Mouse (Mus musculus) midbrain, embryonic 14.5 days (tissue): ENCODE data around the gene Rsrc2. TPM values are rescaled to one million over a fixed set of nuclear protein-coding genes. Genes with fewer than 3 reads are reported as not detected.
"Not testable (repeated sequence)": the region's sequence is repeated elsewhere in the genome, so short reads cannot be mapped to it uniquely, and the experiment has no call there.

Experiments
- ATAC-seq: fragments of 200-750 bp; cut with Nextera tagmentation; 2 replicates; pipeline ENCODE4 v1.8.0; 2017; ENCODE audit warnings: moderate number of reproducible peaks, moderate library complexity; ENCODE audit not compliant: low FRiP score, low TSS enrichment
- DNase-seq: peaks from one replicate; pipeline ENCODE4 v3.0.0-alpha.2; 2015
- H3K27ac ChIP-seq: fragments of 300-500 bp; sonication (generic); replicated peaks from 2 replicates; pipeline ENCODE4 v1.5.1; 2014; ENCODE audit warnings: mild to moderate bottlenecking, low read depth, low read length, moderate library complexity
- H3K27me3 ChIP-seq: fragments of 300-500 bp; sonication (generic); 2 replicates; pipeline ENCODE4 v1.6.1; 2014; ENCODE audit warnings: low read length, control low read depth, mixed read lengths; ENCODE audit not compliant: control insufficient read depth, insufficient read depth
- H3K36me3 ChIP-seq: fragments of 300-500 bp; sonication (generic); 2 replicates; pipeline ENCODE4 v1.6.1; 2014; ENCODE audit warnings: low read length, control low read depth; ENCODE audit not compliant: control insufficient read depth, insufficient read depth
- H3K4me1 ChIP-seq: fragments of 300-500 bp; sonication (generic); 2 replicates; pipeline ENCODE4 v1.6.1; 2014; ENCODE audit warnings: mild to moderate bottlenecking, antibody characterized with exemption, low read length, control low read depth; ENCODE audit not compliant: control insufficient read depth, insufficient read depth
- H3K4me2 ChIP-seq: fragments of 300-500 bp; sonication (generic); 2 replicates; pipeline ENCODE4 v1.6.1; 2014; ENCODE audit warnings: mild to moderate bottlenecking, low read length, moderate library complexity
- H3K4me3 ChIP-seq: fragments of 300-500 bp; sonication (generic); replicated peaks from 2 replicates; pipeline ENCODE4 v1.5.1; 2014; ENCODE audit warnings: low read depth, low read length
- H3K9ac ChIP-seq: fragments of 300-500 bp; sonication (generic); replicated peaks from 2 replicates; pipeline ENCODE4 v1.6.1; 2014; ENCODE audit warnings: mild to moderate bottlenecking, low read length, moderate library complexity
- H3K9me3 ChIP-seq: fragments of 300-500 bp; sonication (generic); 2 replicates; pipeline ENCODE4 v1.6.1; 2016; ENCODE audit warnings: low read length, control low read depth, mixed read lengths; ENCODE audit not compliant: control insufficient read depth
- WGBS: fragments of 180-500 bp; shearing (Covaris S2); extraction: QIAGEN DNeasy Blood & Tissue Kit; methylation state at CpG from one replicate; pipeline ENCODE4 v1.1.7; 2014; 5-methylcytosine and 5-hydroxymethylcytosine counted together
- polyA plus RNA-seq: library from polyadenylated mRNA; unstranded; fragments of >200 nt; fragmentation: Nextera tagmentation; extraction: Ambion mirVana; gene quantifications from 2 replicates; pipeline ENCODE4 v1.2.1, GENCODE M21; 2014

Rsrc2 gene
- 137 and 138 TPM in 2 replicates for polyA plus RNA-seq

DNA sequence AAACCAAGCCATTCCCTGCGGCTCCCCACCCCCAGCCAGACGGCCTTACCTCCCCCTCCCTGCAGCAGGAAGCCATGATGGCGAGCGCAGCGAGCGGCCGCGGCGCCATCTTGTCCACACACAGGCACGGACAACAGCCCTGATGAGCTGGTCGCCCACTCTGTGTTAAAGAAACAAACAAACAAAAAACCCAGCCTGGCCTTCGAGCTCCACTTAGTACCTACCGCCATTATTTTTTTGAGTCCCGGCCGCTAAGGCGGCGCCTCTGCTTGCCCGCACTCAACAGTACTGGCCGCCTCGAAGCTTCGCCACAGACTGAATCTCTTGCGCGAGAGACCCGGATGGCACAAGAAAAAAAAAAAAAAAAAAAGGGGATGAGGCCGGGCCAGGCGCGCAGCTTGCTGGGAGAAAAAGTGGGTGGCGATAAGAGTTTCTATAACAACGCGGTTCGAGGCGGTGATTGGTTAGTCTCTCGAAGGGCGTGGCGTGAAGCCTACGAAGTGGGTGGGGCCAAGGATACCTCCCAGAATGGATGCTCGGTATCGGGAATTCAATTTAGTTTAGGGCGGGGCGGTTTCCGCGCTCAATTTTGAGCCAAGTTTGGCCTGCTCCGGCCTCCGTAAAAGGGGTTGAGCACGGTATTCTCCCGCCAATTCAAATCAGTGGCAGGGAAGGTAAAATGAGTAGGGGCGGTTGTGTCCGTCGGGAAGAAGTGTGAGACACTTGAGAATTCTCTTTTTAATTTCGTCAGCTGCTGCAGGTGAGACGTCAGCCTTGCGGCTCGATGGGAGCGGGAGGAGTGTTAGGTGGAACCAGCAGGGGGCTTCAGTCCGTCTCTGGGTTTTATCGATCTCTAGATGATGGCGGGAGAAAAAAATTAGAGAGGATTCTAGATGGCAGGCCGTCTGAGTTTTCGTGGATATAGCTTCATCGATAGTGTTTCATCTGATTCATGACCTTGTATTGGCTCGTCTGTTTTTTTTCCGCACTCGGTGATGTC lies at the start of gene Rsrc2, which contains the start of gene Kntc1:
Rsrc2 (minus strand) TSS at position 350 of the 1,000 bp plus-strand sequence.
Kntc1 (plus strand) TSS at position 652 of the 1,000 bp plus-strand sequence.
- peaks cover 25% of the 10 kb centered on the region for H3K4me1 ChIP-seq
- H3K4me2 ChIP-seq = peak within 1 kb of the TSS; percentile 89
- peak within 1 kb of the TSS; percentile 67 for H3K9ac ChIP-seq
- peak; percentile 98 for ATAC-seq
- peak within 1 kb of the TSS; percentile 66 for H3K4me3 ChIP-seq
- no peaks in the 10 kb centered on the region for H3K9me3 ChIP-seq
- peak within 1 kb of the TSS; percentile 98 for H3K27ac ChIP-seq
- H3K27me3 ChIP-seq = no peaks in the 10 kb centered on the region
- peaks cover 9% of the 10 kb centered on the region for H3K36me3 ChIP-seq
- DNase-seq = peak; percentile 100
- WGBS = under 1% methylated on average over 63 of the region's 63 CpGs

DNA sequence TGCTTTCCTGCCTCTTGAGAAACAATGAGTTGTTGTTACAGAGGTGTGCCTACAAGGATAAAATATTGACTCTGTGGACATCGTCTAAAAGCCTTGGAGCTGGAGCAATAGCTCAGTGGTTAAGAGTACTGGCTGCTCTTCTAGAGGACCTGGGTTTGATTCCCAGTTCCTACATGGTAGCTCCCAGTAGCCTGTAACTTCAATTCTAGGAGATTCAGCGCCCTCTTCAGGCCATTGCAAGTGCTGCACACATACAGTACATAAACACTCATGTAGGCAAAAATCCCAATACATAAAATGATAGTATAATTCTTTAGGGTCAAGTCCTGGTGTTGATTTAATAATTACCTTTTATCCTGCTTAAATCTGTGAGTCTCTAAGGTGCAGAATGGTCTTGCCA lies 43.9 kb upstream of the Rsrc2 start:
- 84% methylated on average over 2 of the region's 2 CpGs for WGBS
- no peak for ATAC-seq
- peaks cover 13% of the 10 kb centered on the region; the same call in 1 of the 2 replicates for H3K36me3 ChIP-seq
- no peak overlapping the region for H3K9ac ChIP-seq
- no peak overlapping the region for H3K27ac ChIP-seq
- no peaks in the 10 kb centered on the region for H3K4me1 ChIP-seq
- H3K4me3 ChIP-seq = no peak overlapping the region
- H3K9me3 ChIP-seq = no peaks in the 10 kb centered on the region
- no peak overlapping the region for H3K4me2 ChIP-seq
- H3K27me3 ChIP-seq = no peaks in the 10 kb centered on the region
- no peak for DNase-seq

DNA sequence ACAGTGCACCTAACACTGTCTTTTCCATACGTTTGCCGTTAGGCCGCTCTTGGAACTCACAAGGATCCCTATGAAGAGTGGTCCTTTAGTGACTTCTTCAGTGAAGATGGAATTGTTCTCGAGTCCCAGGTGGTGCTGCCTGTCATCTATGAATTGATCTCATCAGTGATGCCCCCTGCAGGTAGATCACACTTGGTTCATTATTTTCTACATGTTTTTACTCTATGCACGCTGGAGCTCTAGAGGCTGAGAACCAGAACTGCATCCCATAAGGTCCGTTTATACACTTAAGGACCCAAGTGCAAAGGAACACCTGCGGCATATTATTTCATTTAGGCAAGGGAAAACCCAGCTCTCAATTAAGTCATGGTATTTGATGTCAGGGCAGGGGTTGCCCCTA lies 39.8 kb upstream of the Rsrc2 start:
- DNase-seq = peak; percentile 0

DNA sequence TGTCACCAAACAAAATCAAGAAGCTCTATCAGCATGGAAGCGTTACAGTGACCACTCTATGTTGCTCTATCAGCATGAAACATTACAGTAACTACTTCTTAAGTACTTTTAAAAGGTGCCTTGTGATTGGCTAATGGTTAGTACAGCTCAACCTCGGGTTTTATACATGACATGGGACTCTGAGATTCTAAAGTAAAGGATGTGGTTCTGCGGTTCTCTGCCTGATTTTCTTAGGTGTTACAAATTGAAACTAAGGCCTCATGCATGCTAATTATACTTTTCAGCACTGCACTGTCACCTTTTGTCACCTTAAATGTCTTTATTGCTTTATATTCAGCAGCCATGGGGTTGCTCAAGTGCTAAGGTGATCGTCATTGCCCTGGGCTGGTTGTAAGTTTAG lies 32.6 kb upstream of the Rsrc2 start:
- ATAC-seq (no peak), DNase-seq (no peak)
- WGBS = 97% methylated on average over 4 of the region's 4 CpGs
- Histone ChIP-seq H3K27me3 (no peaks in the 10 kb centered on the region), H3K4me3 (no peak overlapping the region), H3K9ac (no peak overlapping the region), H3K27ac (no peak overlapping the region), H3K9me3 (no peaks in the 10 kb centered on the region), H3K4me2 (no peak overlapping the region), H3K36me3 (peaks cover 38% of the 10 kb centered on the region), H3K4me1 (no peaks in the 10 kb centered on the region)

More for the DNA sequence above, 39.8 kb upstream of the Rsrc2 start:
- H3K36me3 ChIP-seq = peaks cover 13% of the 10 kb centered on the region; the same call in 1 of the 2 replicates
- no peak for ATAC-seq
- no peaks in the 10 kb centered on the region for H3K4me1 ChIP-seq
- no peak overlapping the region for H3K9ac ChIP-seq
- 90% methylated on average over 7 of the region's 7 CpGs for WGBS
- H3K9me3 ChIP-seq = no peaks in the 10 kb centered on the region
- H3K27ac ChIP-seq = no peak overlapping the region
- no peak overlapping the region for H3K4me2 ChIP-seq
- H3K27me3 ChIP-seq = no peaks in the 10 kb centered on the region
- H3K4me3 ChIP-seq = no peak overlapping the region

DNA sequence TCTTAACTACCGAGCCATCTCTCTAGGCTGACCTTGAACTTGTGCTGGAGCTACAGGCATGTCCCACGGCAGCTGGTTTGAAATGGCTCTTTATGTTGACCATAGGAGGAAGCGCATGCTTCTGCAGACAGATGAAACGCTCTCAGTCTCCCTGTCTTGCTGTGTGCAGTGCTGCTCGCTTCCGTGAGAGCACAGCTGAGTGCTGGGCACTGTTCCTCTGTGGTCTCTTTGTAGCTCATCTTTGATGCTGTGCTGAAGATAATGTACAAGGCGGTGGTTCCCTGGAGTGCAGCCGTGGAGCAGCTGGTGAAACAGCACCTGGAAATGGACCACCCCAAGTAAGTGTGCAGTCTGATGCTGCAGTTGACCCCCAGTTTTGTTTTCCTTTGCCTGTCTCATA lies 31.5 kb upstream of the Rsrc2 start:
- Histone ChIP-seq H3K9ac (no peak overlapping the region), H3K9me3 (no peaks in the 10 kb centered on the region), H3K36me3 (peaks cover 40% of the 10 kb centered on the region), H3K27ac (no peak overlapping the region), H3K4me2 (no peak overlapping the region), H3K4me1 (no peaks in the 10 kb centered on the region), H3K27me3 (no peaks in the 10 kb centered on the region), H3K4me3 (no peak overlapping the region)
- ATAC-seq (no peak), DNase-seq (no peak)
- 94% methylated on average over 8 of the region's 8 CpGs for WGBS

DNA sequence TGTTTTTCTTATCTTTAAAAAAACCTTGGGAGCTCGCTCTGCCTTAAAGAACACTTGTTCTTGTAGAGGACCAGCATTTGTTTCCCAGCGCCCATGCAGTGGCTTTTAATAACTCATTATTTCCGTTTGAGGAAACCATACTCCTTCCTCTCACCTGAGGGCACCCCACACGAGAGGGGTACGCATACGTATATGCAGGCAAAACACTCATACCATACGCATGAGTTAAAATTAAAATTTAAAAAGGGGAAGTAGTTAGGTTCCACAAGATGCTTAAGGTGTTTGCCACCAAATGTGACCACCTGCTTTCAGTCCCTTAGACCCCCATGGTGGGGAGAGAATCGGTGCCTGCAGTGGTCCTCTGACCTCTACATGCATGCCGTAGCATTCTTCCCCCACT lies 24.2 kb upstream of the Rsrc2 start:
- no peak for DNase-seq
- H3K4me1 ChIP-seq = no peaks in the 10 kb centered on the region
- H3K27ac ChIP-seq = no peak overlapping the region
- H3K4me2 ChIP-seq = no peak overlapping the region
- no peaks in the 10 kb centered on the region for H3K9me3 ChIP-seq
- no peak overlapping the region for H3K9ac ChIP-seq
- no peak overlapping the region for H3K4me3 ChIP-seq
- WGBS = 97% methylated on average over 9 of the region's 9 CpGs
- ATAC-seq = no peak
- H3K36me3 ChIP-seq = peaks cover 18% of the 10 kb centered on the region; the same call in 1 of the 2 replicates
- no peaks in the 10 kb centered on the region for H3K27me3 ChIP-seq

DNA sequence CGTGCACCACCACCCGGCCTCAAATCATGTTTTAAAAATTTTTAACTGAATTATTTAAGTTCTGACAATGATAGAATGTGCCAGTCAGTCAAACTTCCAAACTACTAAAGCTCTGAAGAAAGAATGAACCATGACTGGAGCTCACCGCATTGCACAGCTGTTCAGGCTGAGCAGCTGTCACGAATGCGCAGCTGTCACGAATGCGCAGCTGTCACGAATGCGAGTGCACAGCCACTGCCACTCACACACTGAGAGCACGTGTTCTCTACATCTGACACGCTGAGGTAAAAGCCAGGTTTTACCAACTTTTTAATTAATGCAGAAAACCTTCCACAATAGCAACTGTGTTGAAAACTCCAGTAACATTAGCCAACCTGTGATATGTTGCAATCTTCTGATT lies 17.2 kb upstream of the Rsrc2 start:
- not testable (repeated sequence) for H3K9me3 ChIP-seq, H3K27ac ChIP-seq, H3K9ac ChIP-seq, ATAC-seq, H3K4me3 ChIP-seq, H3K4me1 ChIP-seq, DNase-seq, H3K27me3 ChIP-seq, H3K4me2 ChIP-seq
- 92% methylated on average over 11 of the region's 11 CpGs for WGBS
- peaks cover 14% of the 10 kb centered on the region; the same call in 1 of the 2 replicates for H3K36me3 ChIP-seq

DNA sequence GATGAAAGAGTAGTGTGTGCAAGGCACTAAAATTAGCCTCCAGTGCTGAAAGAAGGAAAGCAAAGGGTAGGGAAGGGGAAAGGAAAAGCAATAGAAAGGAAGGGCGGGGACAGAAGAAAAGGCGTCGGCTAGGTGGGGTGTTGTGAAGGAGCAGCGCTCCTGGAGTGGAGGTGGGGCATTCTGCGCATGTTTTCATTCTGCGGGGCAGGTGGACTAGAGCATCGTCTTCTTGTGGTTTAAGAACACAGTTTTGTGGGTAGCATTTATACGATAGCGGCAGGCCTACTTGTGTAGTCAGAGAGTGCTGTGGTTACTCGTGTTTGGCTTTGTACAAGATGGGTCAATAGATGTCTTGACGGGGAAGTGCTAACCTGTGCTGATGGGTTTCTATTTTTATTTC lies 16.3 kb upstream of the Rsrc2 start:
- Histone ChIP-seq H3K4me3 (no peak overlapping the region), H3K9ac (no peak overlapping the region), H3K4me2 (no peak overlapping the region), H3K9me3 (no peaks in the 10 kb centered on the region), H3K4me1 (no peaks in the 10 kb centered on the region), H3K36me3 (peaks cover 14% of the 10 kb centered on the region; the same call in 1 of the 2 replicates), H3K27ac (no peak overlapping the region), H3K27me3 (no peaks in the 10 kb centered on the region)
- DNase-seq (no peak), ATAC-seq (no peak)
- 96% methylated on average over 11 of the region's 11 CpGs for WGBS
